In the genomic region with DNA sequence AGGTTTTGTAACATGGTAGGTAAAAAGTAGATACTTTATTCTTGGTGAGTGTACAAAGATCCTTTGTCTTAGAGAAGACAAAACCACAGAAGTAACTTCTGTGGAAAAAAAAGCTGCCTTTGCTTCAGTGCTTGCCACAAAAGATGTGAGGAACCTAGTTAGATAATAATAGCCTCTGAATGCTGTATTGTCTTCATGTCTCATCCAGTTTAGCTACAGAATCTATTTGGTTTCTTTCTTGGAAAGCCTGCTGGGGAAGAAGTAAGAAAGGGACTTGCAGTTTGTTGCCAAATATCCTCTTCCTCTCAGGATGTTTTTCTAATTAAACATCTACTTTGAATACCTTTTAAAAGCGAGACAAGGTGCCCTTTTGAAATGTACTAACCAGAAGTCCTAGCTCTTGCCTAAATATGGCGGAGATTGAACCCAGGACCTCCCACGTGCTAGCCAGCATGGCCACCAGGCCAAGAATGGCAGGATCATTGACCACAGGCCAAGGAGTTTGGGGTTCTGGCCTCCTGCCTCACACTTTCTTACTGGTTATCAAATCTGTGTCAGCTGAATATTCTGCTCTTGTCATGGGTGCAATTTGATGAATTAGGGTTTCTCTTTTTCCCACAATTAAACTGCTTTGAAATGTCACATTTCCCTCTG, we compare ENCODE assay signal across 8 mouse cellular contexts. TPM values are rescaled to one million over a fixed set of nuclear protein-coding genes. Genes with fewer than 3 reads are reported as not detected.
DNase-seq lines count a peak whose midpoint lies in the region; ATAC-seq lines count a peak whose summit lies in the region.

No protein-coding gene starts in this region.

- peak; percentile 58 for DNase-seq in cerebellum, adult 9-11 months
- DNase-seq in NIH3T3 (ENCODE audit: low read depth): peak; percentile 54
- DNase-seq in left cerebral cortex, postnatal 25 days (ENCODE audit: low spot score in 2 of 2): no peak
- DNase-seq in spleen, postnatal 36 days (ENCODE audit: low spot score in 2 of 2): no peak

- H3K4me3 ChIP-seq in heart, embryonic 13.5 days: peak overlapping the region; percentile 92
- H3K4me3 ChIP-seq in limb, embryonic 13.5 days: peak overlapping the region; percentile 84
- peak overlapping the region; percentile 93 for H3K4me3 ChIP-seq in stomach, embryonic 15.5 days (replicated peaks)

- peak overlapping the region; percentile 99 for H3K9ac ChIP-seq in heart, embryonic 13.5 days
- H3K9ac ChIP-seq in limb, embryonic 13.5 days: peak overlapping the region; percentile 95
- peak overlapping the region; percentile 81; the same call in 1 of the 2 replicates for H3K9ac ChIP-seq in stomach, embryonic 15.5 days

- intact Hi-C loops in left cerebral cortex, postnatal 25 days (cut with DNase I): no loop called here

- H3K4me2 ChIP-seq in heart, embryonic 13.5 days: peak overlapping the region; percentile 75
- peak overlapping the region; percentile 77 for H3K4me2 ChIP-seq in limb, embryonic 13.5 days (replicated peaks)
- H3K4me2 ChIP-seq in stomach, embryonic 15.5 days: peak overlapping the region; percentile 61

- H3K36me3 ChIP-seq in heart, embryonic 13.5 days: peaks cover 46% of the 10 kb centered on the region
- peaks cover 40% of the 10 kb centered on the region for H3K36me3 ChIP-seq in limb, embryonic 13.5 days
- peaks cover 29% of the 10 kb centered on the region for H3K36me3 ChIP-seq in stomach, embryonic 15.5 days

- no peaks in the 10 kb centered on the region for H3K27me3 ChIP-seq in heart, embryonic 13.5 days (replicated peaks)
- H3K27me3 ChIP-seq in limb, embryonic 13.5 days: no peaks in the 10 kb centered on the region
- no peaks in the 10 kb centered on the region for H3K27me3 ChIP-seq in stomach, embryonic 15.5 days (replicated peaks)

- H3K9me3 ChIP-seq in heart, embryonic 13.5 days: no peaks in the 10 kb centered on the region
- no peaks in the 10 kb centered on the region for H3K9me3 ChIP-seq in limb, embryonic 13.5 days
- H3K9me3 ChIP-seq in stomach, embryonic 15.5 days: no peaks in the 10 kb centered on the region

- WGBS in heart, embryonic 13.5 days: 6% methylated on average over 3 of the region's 3 CpGs
- 3% methylated on average over 3 of the region's 3 CpGs for WGBS in limb, embryonic 13.5 days
- 6% methylated on average over 3 of the region's 3 CpGs for WGBS in stomach, embryonic 15.5 days

- H3K4me1 ChIP-seq in heart, embryonic 13.5 days: peaks cover 74% of the 10 kb centered on the region
- H3K4me1 ChIP-seq in limb, embryonic 13.5 days: peaks cover 66% of the 10 kb centered on the region
- peaks cover 42% of the 10 kb centered on the region for H3K4me1 ChIP-seq in stomach, embryonic 15.5 days

- peak overlapping the region; percentile 99 for H3K27ac ChIP-seq in heart, embryonic 13.5 days (replicated peaks)
- H3K27ac ChIP-seq in limb, embryonic 13.5 days: peak overlapping the region; percentile 98; the same call in 1 of the 2 replicates
- peak overlapping the region; percentile 97 for H3K27ac ChIP-seq in stomach, embryonic 15.5 days

- ATAC-seq in cerebellum, adult (ENCODE audit: insufficient number of reproducible peaks, low FRiP score, low TSS enrichment): no peak
- no peak for ATAC-seq in heart, embryonic 13.5 days (ENCODE audit: extremely low read depth, insufficient number of reproducible peaks, low FRiP score, low TSS enrichment)
- ATAC-seq in limb, embryonic 13.5 days (ENCODE audit: low FRiP score, low read depth): no peak
- ATAC-seq in stomach, embryonic 15.5 days (ENCODE audit: insufficient read depth, low FRiP score, low read depth): no peak

RNA-seq across cellular contexts. Expression of a gene that starts 2.0 kb away (rescaled TPM):
- 1,911 and 2,064 TPM in 2 replicates for polyA plus RNA-seq in heart, embryonic 13.5 days (2015; fragmentation: Nextera tagmentation; extraction: Ambion mirVana)
- polyA plus RNA-seq in limb, embryonic 13.5 days (2015; fragmentation: Nextera tagmentation; extraction: Ambion mirVana): 1,739 and 1,773 TPM in 2 replicates
- 1,302 and 1,597 TPM in 2 replicates for polyA plus RNA-seq in stomach, embryonic 15.5 days (2015; fragmentation: Nextera tagmentation; extraction: Ambion mirVana)
- total RNA-seq in left cerebral cortex, postnatal 25 days (2021): 100 to 1,000 TPM; 424 to 432 TPM

RNA-seq across cellular contexts. Expression of a gene that starts 37.4 kb away (rescaled TPM):
- not detected in 2 replicates for polyA plus RNA-seq in heart, embryonic 13.5 days (2015; fragmentation: Nextera tagmentation; extraction: Ambion mirVana)
- 0.50 and 0.55 TPM in 2 replicates for polyA plus RNA-seq in limb, embryonic 13.5 days (2015; fragmentation: Nextera tagmentation; extraction: Ambion mirVana)
- not detected in 2 replicates for polyA plus RNA-seq in stomach, embryonic 15.5 days (2015; fragmentation: Nextera tagmentation; extraction: Ambion mirVana)
- not detected for total RNA-seq in left cerebral cortex, postnatal 25 days (2021)

RNA-seq across cellular contexts. Expression of a gene that starts 42.9 kb away (rescaled TPM):
- 18.1 and 19.9 TPM in 2 replicates for polyA plus RNA-seq in heart, embryonic 13.5 days (2015; fragmentation: Nextera tagmentation; extraction: Ambion mirVana)
- polyA plus RNA-seq in limb, embryonic 13.5 days (2015; fragmentation: Nextera tagmentation; extraction: Ambion mirVana): 24.1 and 24.2 TPM in 2 replicates
- polyA plus RNA-seq in stomach, embryonic 15.5 days (2015; fragmentation: Nextera tagmentation; extraction: Ambion mirVana): 23.7 and 33.3 TPM in 2 replicates
- 100 to 1,000 TPM in 1 of 2 experiments, 10 to 100 TPM in 1; 84.7 to 103 TPM for total RNA-seq in left cerebral cortex, postnatal 25 days (2021)

Comparison
In these comparisons a context has a peak if more than half of its experiments do, and no peak if none do; other contexts are left out.
1. DNase-seq: peak in cerebellum, adult 9-11 months (single experiment) and NIH3T3 (single experiment); none in left cerebral cortex, postnatal 25 days (0 of 2) and spleen, postnatal 36 days (0 of 2).
2. Peak in every context shown above with its lines, with median percentiles within 50 percentile points of each other: H3K27ac ChIP-seq, H3K4me2 ChIP-seq, H3K4me3 ChIP-seq and H3K9ac ChIP-seq.